Mouse (Mus musculus) stomach, postnatal 0 days (tissue): ENCODE measurements around the gene Fyb2.

Experiments used
- CTCF ChIP-seq: IDR thresholded peaks from 2 replicates; pipeline ENCODE4 v1.5.1; 2016; ENCODE audit warnings: antibody characterized with exemption, low read depth, mild to moderate bottlenecking, moderate library complexity
- EP300 ChIP-seq: optimal IDR thresholded peaks from 2 replicates; pipeline ENCODE3; 2016; ENCODE audit warnings: antibody characterized with exemption

GRCm38 (mm10) chr4:104956691-104957090 is 43.4 kb downstream of the Fyb2 start:
- TF ChIP-seq CTCF (no peak), EP300 (no peak)
